Mouse (Mus musculus): Measurements from ENCODE around the gene Il17rc. TPM values are rescaled to one million over a fixed set of nuclear protein-coding genes. Genes with fewer than 3 reads are reported as not detected.

Il17rc gene
- polyA plus RNA-seq, 1 experiment from 2014 or later = 3.4 TPM

DNA sequence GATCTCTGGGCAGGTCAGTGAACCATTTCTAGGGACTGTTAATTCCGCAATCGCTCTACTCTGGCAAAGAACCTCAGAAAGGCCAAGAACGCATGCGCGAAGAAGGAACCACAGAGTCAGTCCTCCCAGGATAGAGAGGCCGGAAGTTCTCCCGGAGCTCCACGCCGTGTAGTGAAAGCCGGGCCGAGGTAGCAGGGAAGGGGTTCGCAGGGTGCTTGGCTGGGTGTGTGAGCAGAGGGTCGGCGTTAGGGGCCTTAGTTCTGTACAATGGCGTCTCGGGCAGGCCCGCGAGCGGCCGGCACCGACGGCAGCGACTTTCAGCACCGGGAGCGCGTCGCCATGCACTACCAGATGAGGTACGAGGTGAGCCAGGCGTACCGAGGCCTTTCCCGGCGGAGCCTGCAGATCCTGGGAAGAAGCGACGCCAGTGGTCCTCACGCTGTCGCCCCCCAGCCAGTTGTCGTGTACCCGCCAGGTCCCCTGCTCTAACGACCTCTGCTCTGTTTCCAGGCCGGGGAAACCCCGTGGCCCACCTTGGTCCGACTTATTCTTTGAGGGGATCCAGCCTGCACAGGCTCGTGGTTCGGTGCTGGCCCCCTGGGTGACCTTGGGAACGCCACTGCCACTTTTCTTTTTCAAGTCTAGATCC, 28.7 kb upstream of the Il17rc start, which contains the start of gene Jagn1:
Gene Jagn1, plus strand, starts transcription at position 128 of the 649 bp plus-strand sequence.
- Histone ChIP-seq H3K4me2 (ENCODE audit: low read depth, low read length, severe bottlenecking) (peak within 1 kb of the TSS; percentile 62), H3K9ac (ENCODE audit: low read length) (peak within 1 kb of the TSS; percentile 78), H3K36me3 (ENCODE audit: control insufficient read depth, insufficient read depth, low read length) (peaks cover 2% of the 10 kb centered on the region; the same call in 1 of the 2 replicates), H3K27ac (ENCODE audit: low read depth, low read length) (0 out of 2 replicates have a peak within 1 kb of the TSS, but pooled peaks have one; percentile 12), H3K27me3 (ENCODE audit: control insufficient read depth, insufficient read depth, low read length) (no peaks in the 10 kb centered on the region), H3K4me1 (replicated peaks; ENCODE audit: control insufficient read depth, insufficient read depth, low read length) (peaks cover 4% of the 10 kb centered on the region; the same call in 1 of the 2 replicates), H3K4me3 (ENCODE audit: low read depth, low read length) (peak within 1 kb of the TSS; percentile 94), H3K9me3 (ENCODE audit: control insufficient read depth, low read length) (no peaks in the 10 kb centered on the region)
- DNase-seq (ENCODE audit: low spot score) = peak; percentile 95
- peak; percentile 91 for ATAC-seq (replicated peaks; ENCODE audit: low FRiP score)
- WGBS = under 1% methylated on average over 45 of the region's 45 CpGs

DNA sequence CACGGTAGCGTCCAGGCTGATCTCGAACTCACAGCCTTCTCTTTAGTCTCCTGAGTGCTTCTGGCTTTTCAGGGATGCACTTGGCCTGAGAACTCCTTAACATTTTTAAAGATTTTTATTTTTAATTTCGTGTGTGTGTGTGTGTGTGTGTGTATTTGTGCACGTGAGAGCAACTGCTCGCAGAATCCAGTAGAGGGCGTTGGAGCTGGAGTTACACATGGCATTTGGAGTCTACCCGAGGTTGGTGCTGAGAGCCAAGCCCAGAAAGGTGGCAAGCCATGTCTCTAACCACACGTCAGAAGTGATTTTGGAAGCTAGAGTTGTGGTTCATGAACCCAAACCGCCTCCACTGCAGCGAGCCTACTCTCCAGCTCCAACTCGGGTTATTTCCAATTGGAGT, 28.1 kb upstream of the Il17rc start:
- Histone ChIP-seq H3K9ac (ENCODE audit: low read length) (peak overlapping the region; percentile 78), H3K4me2 (ENCODE audit: low read depth, low read length, severe bottlenecking) (peak overlapping the region; percentile 62), H3K27me3 (ENCODE audit: control insufficient read depth, insufficient read depth, low read length) (no peaks in the 10 kb centered on the region), H3K9me3 (ENCODE audit: control insufficient read depth, low read length) (no peaks in the 10 kb centered on the region), H3K4me3 (ENCODE audit: low read depth, low read length) (peak overlapping the region; percentile 94), H3K36me3 (ENCODE audit: control insufficient read depth, insufficient read depth, low read length) (peaks cover 3% of the 10 kb centered on the region; the same call in 1 of the 2 replicates), H3K4me1 (replicated peaks; ENCODE audit: control insufficient read depth, insufficient read depth, low read length) (peaks cover 4% of the 10 kb centered on the region; the same call in 1 of the 2 replicates), H3K27ac (ENCODE audit: low read depth, low read length) (no peak overlapping the region)
- ATAC-seq (replicated peaks; ENCODE audit: low FRiP score) (no peak), DNase-seq (ENCODE audit: low spot score) (peak; percentile 51)
- 49% methylated on average over 12 of the region's 12 CpGs for WGBS

DNA sequence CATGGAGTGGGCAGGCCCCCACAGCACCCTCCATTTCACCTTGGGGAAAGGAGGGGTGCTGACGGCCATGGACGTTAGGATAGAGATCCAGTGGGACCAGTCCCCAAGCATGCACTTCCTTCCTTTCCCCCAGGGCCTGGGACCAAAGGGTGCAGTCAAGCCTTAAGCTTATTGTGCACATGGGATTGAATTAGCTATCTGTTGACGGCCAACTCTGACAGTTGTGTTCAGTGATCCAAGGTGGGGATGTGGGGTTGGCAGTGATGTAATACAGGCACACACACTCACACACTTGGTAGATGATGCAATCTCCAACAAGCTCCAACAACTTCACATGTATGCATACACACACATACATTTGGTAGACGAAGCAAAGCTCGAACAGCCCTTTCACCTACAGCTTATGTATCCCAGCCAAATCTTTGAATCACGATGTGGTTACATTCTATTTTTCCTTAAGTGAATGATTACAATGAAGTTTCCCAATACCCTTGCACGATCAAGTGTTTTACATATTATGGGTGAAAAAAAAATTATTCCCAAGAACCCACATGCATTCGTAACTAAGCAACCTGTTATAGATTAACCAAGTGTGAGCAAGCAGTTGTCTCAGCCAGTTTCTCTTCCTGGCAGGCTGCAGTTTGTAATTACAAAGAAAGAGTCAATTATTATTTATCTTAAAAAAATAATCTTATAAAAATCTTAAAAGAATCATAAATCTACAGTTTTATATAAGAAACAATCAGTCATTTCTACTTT, 26.8 kb upstream of the Il17rc start:
- Histone ChIP-seq H3K27ac (ENCODE audit: low read depth, low read length) (no peak overlapping the region), H3K27me3 (ENCODE audit: control insufficient read depth, insufficient read depth, low read length) (no peaks in the 10 kb centered on the region), H3K36me3 (ENCODE audit: control insufficient read depth, insufficient read depth, low read length) (peaks cover 3% of the 10 kb centered on the region; the same call in 1 of the 2 replicates), H3K9ac (ENCODE audit: low read length) (no peak overlapping the region), H3K9me3 (ENCODE audit: control insufficient read depth, low read length) (no peaks in the 10 kb centered on the region), H3K4me3 (ENCODE audit: low read depth, low read length) (no peak overlapping the region), H3K4me2 (ENCODE audit: low read depth, low read length, severe bottlenecking) (no peak overlapping the region), H3K4me1 (replicated peaks; ENCODE audit: control insufficient read depth, insufficient read depth, low read length) (peaks cover 4% of the 10 kb centered on the region; the same call in 1 of the 2 replicates)
- 95% methylated on average over 7 of the region's 8 CpGs for WGBS
- no peak for ATAC-seq (replicated peaks; ENCODE audit: low FRiP score)
- DNase-seq (ENCODE audit: low spot score) = peak; percentile 30

- Histone ChIP-seq H3K4me3 (ENCODE audit: low read depth, low read length) (no peak overlapping the region), H3K9ac (ENCODE audit: low read length) (no peak overlapping the region), H3K9me3 (ENCODE audit: control insufficient read depth, low read length) (no peaks in the 10 kb centered on the region), H3K4me2 (ENCODE audit: low read depth, low read length, severe bottlenecking) (no peak overlapping the region), H3K27me3 (ENCODE audit: control insufficient read depth, insufficient read depth, low read length) (no peaks in the 10 kb centered on the region), H3K36me3 (ENCODE audit: control insufficient read depth, insufficient read depth, low read length) (peaks cover 3% of the 10 kb centered on the region; the same call in 1 of the 2 replicates), H3K4me1 (replicated peaks; ENCODE audit: control insufficient read depth, insufficient read depth, low read length) (peaks cover 2% of the 10 kb centered on the region; the same call in 1 of the 2 replicates), H3K27ac (ENCODE audit: low read depth, low read length) (no peak overlapping the region)
- ATAC-seq (replicated peaks; ENCODE audit: low FRiP score) (no peak), DNase-seq (ENCODE audit: low spot score) (peak; percentile 38)
- 95% methylated on average over 4 of the region's 4 CpGs for WGBS
These were observed 23.6 kb upstream of the Il17rc start for GRCm38 (mm10) chr6:113447639-113448038.

GRCm38 (mm10) chr6:113451839-113452238, 19.4 kb upstream of the Il17rc start:
- ATAC-seq (replicated peaks; ENCODE audit: low FRiP score) (no peak), DNase-seq (ENCODE audit: low spot score) (no peak)
- Histone ChIP-seq H3K36me3 (ENCODE audit: control insufficient read depth, insufficient read depth, low read length) (peaks cover 3% of the 10 kb centered on the region; the same call in 1 of the 2 replicates), H3K4me3 (ENCODE audit: low read depth, low read length) (no peak overlapping the region), H3K27me3 (ENCODE audit: control insufficient read depth, insufficient read depth, low read length) (no peaks in the 10 kb centered on the region), H3K9ac (ENCODE audit: low read length) (no peak overlapping the region), H3K4me1 (replicated peaks; ENCODE audit: control insufficient read depth, insufficient read depth, low read length) (no peaks in the 10 kb centered on the region), H3K9me3 (ENCODE audit: control insufficient read depth, low read length) (no peaks in the 10 kb centered on the region), H3K27ac (ENCODE audit: low read depth, low read length) (no peak overlapping the region), H3K4me2 (ENCODE audit: low read depth, low read length, severe bottlenecking) (no peak overlapping the region)
- 88% methylated on average over 2 of the region's 2 CpGs for WGBS

DNA sequence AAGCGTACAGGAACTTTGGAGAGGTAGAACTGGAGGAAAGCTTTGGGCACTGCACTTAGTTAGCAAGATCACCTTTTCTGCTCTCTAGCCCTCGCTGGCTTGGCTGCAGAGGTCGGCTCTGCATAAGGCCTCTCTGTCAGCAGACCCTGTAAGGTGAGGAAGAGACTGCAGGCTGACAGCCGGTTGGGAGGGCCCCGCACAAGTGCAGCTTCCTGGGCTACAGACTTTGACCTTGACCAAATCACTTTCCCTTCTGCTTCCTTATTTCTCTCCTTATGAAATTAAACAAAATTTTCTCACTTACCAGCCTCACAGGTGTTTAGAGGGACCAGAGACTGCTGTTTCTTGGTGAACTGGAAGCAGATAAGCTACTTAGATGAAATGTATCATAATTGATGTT, 16.2 kb upstream of the Il17rc start:
- no peak overlapping the region for H3K4me3 ChIP-seq (ENCODE audit: low read depth, low read length)
- 73% methylated on average over 5 of the region's 5 CpGs for WGBS
- H3K27me3 ChIP-seq (ENCODE audit: control insufficient read depth, insufficient read depth, low read length) = no peaks in the 10 kb centered on the region
- H3K4me2 ChIP-seq (ENCODE audit: low read depth, low read length, severe bottlenecking) = no peak overlapping the region
- H3K9me3 ChIP-seq (ENCODE audit: control insufficient read depth, low read length) = no peaks in the 10 kb centered on the region
- no peak overlapping the region for H3K9ac ChIP-seq (ENCODE audit: low read length)
- no peaks in the 10 kb centered on the region for H3K36me3 ChIP-seq (ENCODE audit: control insufficient read depth, insufficient read depth, low read length)
- H3K27ac ChIP-seq (ENCODE audit: low read depth, low read length) = no peak overlapping the region
- DNase-seq (ENCODE audit: low spot score) = no peak
- ATAC-seq (replicated peaks; ENCODE audit: low FRiP score) = no peak
- no peaks in the 10 kb centered on the region for H3K4me1 ChIP-seq (replicated peaks; ENCODE audit: control insufficient read depth, insufficient read depth, low read length)

DNA sequence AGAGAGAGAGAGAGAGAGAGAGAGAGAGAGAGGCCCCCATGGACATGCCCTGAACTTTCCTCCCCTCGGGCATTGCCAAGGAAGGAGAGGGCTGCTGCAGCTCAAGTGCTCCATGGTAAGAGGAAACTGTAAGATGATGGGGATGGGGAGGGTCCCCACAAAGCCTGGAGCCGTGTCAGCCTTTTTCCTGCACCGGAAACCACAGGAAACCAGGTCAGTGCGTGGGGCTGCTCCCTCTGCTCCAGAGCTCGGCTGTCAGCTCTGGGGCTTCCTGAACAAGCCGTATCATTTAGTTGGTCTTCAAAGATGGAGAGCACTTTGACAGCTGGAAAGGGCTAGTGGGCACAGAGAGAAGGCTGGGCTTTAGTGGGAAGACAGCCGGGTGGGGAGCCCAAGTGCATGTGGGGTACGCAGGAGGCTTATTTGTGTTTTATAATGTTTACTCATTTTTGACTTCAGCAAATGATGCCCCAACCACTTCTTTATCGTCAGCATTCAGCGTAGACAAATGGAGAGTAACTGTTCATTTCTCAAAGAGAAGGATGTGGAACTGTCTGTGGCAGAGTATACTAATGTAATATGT, 13.2 kb upstream of the Il17rc start, which contains the start of gene Il17re:
Gene Il17re, plus strand, starts transcription at position 533 of the 583 bp plus-strand sequence.
- no peaks in the 10 kb centered on the region for H3K27me3 ChIP-seq (ENCODE audit: control insufficient read depth, insufficient read depth, low read length)
- H3K4me1 ChIP-seq (replicated peaks; ENCODE audit: control insufficient read depth, insufficient read depth, low read length) = no peaks in the 10 kb centered on the region
- no peak within 1 kb of the TSS for H3K4me3 ChIP-seq (ENCODE audit: low read depth, low read length)
- ATAC-seq (replicated peaks; ENCODE audit: low FRiP score) (no peak), DNase-seq (ENCODE audit: low spot score) (no peak)
- H3K9me3 ChIP-seq (ENCODE audit: control insufficient read depth, low read length) = no peaks in the 10 kb centered on the region
- no peak within 1 kb of the TSS for H3K4me2 ChIP-seq (ENCODE audit: low read depth, low read length, severe bottlenecking)
- H3K27ac ChIP-seq (ENCODE audit: low read depth, low read length) = no peak within 1 kb of the TSS
- no peak within 1 kb of the TSS for H3K9ac ChIP-seq (ENCODE audit: low read length)
- H3K36me3 ChIP-seq (ENCODE audit: control insufficient read depth, insufficient read depth, low read length) = no peaks in the 10 kb centered on the region
- 76% methylated on average over 9 of the region's 10 CpGs for WGBS

DNA sequence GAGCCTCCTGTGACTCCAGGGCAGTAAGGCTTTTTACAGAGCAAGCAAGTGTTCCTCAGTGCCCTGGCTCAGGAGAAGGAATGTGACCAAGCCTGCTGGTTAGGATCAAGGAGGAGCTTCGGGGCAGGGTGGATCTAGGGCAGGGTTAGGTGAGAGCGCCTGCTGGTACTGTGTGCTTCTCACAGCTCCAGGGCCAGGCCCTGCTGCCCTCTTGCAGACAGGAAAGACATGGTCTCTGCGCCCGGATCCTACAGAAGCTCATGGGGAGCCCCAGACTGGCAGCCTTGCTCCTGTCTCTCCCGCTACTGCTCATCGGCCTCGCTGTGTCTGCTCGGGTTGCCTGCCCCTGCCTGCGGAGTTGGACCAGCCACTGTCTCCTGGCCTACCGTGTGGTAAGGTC, 12.6 kb upstream of the Il17rc start:
- DNase-seq (ENCODE audit: low spot score) = no peak
- no peak overlapping the region for H3K9ac ChIP-seq (ENCODE audit: low read length)
- H3K27me3 ChIP-seq (ENCODE audit: control insufficient read depth, insufficient read depth, low read length) = no peaks in the 10 kb centered on the region
- H3K27ac ChIP-seq (ENCODE audit: low read depth, low read length) = no peak overlapping the region
- 65% methylated on average over 10 of the region's 10 CpGs for WGBS
- no peak overlapping the region for H3K4me2 ChIP-seq (ENCODE audit: low read depth, low read length, severe bottlenecking)
- no peaks in the 10 kb centered on the region for H3K36me3 ChIP-seq (ENCODE audit: control insufficient read depth, insufficient read depth, low read length)
- no peaks in the 10 kb centered on the region for H3K9me3 ChIP-seq (ENCODE audit: control insufficient read depth, low read length)
- H3K4me1 ChIP-seq (replicated peaks; ENCODE audit: control insufficient read depth, insufficient read depth, low read length) = no peaks in the 10 kb centered on the region
- no peak overlapping the region for H3K4me3 ChIP-seq (ENCODE audit: low read depth, low read length)
- no peak for ATAC-seq (replicated peaks; ENCODE audit: low FRiP score)

Data from forebrain, embryonic 11.5 days (tissue).